Mouse (Mus musculus) cerebellum, postnatal 25 days (tissue): ENCODE results near the gene Olfr857.
"Not testable (repeated sequence)": the region's sequence is repeated elsewhere in the genome, so short reads cannot be mapped to it uniquely, and the experiment has no call there.

ENCODE experiments used
- DNase-seq, 2 experiments: peaks; one replicate each; pipeline ENCODE4 v3.0.0; 2021; ENCODE audit warnings: mixed read lengths in 2 of 2

Olfr857 gene

DNA sequence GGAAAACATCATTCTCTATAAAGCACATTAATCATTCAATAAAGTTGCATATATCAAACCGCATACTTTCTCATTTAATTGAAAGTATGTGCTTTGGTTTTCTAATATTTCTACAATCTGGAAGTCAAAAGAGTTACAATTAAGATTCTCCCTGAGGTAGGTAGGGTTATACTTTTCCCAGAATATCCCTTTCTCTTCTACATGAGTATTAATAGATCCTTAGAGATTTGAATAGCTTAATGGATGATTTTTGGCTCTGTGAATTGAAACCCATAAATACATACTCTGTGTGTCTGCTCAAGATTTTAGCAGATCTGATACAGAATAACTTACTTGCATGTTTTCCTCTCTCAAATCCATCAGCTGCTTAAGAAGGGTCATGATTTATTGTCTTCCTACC is at the start of gene Olfr857:
TSS of gene Olfr857 (plus strand) at position 301 of the 400 bp plus-strand sequence.
- DNase-seq = no peak

DNA sequence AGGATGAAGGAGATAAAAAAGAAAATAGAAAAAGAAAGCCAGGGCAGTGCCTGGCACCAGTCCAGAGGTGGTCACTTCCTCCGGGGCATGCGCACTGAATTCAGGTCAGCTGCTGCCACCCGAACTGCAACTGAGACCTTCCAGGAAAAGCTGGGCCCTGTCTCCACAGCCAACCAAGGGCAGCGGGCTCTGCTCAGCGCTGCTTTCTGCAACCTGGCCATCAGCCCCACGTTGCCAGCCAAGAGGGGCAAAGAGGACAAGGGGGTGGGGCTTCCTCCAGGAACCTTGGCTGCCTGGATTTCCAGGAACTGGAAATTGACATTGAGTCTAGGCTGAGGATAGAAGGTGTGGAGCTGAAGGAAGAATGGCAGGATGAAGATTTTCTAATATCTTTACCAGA is 19.0 kb upstream of the Olfr857 start:
- DNase-seq = no peak

DNA sequence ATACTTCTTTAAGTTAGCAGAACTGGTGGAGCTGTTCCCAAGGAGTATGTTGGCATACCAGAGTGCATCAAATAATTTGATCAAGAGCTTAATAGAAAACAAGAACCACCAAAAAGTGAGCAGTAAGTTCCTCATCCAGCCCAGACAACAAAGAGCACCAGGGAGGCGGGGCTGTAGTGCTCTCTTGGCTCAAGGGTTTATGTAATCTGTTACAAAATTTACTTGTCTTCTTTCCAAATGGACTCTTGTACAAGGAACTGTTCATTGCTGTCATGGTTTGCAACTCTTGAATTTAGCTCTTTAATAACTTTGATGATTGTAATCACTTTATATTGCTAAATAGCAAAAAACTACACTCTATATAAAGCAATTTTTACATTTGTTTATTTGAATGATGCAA is 17.8 kb upstream of the Olfr857 start:
- DNase-seq = no peak

DNA sequence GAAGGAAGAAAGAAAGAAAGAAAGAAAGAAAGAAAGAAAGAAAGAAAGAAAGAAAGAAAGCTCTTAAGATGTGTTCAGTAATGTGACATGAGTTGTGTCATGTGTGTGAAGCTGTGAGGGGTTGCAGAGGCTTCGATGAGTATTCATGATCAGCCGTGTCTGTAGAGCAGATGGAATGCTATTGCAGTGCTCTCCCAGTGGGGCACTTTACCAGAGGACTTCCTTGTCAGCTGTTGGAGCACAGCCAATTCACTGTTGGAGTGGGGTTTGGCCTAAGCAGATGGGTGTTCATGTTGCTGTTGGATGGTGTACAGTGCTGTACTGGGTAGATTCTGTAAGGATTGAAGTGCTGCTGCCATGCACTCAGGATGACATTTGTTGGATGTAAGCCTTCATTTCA is 16.8 kb upstream of the Olfr857 start:
- no peak for DNase-seq

DNA sequence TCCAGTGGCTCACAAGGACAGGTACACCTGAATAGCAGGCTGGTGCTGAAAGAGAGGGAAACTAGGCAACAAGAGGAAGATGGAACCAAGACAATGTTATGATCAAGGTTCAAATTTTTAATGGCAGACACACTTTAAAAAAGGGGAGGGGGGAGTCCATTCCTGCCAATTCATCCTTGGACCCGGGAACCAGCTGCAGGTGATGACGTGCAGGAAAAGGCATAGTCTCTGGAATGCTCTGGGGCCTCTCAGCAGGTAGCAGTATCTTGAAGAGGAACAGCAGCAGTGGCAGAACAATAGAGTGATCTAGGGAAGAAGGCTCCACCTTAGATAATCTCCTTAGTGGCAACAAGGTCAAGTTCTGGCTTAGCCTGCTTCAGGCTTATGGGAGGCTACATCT is 14.9 kb upstream of the Olfr857 start:
- not testable (repeated sequence) for DNase-seq

DNA sequence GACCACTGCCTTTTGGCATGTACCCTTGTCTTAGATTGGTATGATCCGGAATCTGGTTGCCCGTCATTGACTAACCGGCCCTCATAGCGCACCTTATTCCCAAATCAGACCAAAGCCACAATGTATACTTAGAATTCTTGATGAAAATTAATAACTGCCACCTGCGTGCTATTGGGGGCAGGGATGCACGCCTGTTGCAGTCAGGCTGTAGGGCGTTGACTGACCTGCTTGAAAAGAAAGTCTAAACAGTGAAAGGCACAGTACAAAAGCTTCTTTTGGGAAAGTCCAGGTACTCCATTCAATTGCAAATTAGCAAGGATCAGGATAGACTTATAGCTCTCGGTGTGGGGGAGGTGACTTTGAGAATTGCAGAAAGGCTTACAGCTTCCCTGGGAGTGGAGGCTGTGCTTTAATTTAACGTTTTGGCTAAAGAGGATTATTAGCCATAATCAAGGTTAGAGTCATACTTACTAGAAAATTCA is 14.3 kb upstream of the Olfr857 start:
- not testable (repeated sequence) for DNase-seq

DNA sequence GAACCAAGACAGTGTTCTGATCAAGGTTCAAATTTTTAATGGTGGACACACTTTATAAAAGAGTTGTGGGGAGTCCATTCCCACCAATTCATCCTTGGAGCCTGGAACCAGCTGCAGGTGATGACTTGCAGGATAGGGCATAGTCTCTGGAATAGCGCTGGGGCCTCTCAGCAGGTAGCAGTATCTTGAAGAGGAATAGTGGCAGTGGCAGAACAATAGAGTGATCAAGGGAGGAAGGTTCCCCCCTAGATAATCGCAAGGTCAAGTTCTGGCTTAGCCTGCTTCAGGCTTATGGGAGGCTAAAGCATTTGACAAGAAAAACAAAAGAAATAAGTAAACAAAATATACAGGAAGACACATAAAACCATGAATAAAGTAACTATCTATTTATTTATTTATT is 4.7 kb upstream of the Olfr857 start:
- not testable (repeated sequence) for DNase-seq
